Mouse (Mus musculus) embryo, embryonic 10.5 days (tissue): ENCODE results near the gene Cox4i2.
A peak's percentile ranks its signal among the peaks of the same experiment; 100 is the strongest.

Experiments used
- DNase-seq: peaks from one replicate; pipeline ENCODE4 v3.0.0-alpha.2; 2015; ENCODE audit warnings: low spot score

The Cox4i2 gene

DNA sequence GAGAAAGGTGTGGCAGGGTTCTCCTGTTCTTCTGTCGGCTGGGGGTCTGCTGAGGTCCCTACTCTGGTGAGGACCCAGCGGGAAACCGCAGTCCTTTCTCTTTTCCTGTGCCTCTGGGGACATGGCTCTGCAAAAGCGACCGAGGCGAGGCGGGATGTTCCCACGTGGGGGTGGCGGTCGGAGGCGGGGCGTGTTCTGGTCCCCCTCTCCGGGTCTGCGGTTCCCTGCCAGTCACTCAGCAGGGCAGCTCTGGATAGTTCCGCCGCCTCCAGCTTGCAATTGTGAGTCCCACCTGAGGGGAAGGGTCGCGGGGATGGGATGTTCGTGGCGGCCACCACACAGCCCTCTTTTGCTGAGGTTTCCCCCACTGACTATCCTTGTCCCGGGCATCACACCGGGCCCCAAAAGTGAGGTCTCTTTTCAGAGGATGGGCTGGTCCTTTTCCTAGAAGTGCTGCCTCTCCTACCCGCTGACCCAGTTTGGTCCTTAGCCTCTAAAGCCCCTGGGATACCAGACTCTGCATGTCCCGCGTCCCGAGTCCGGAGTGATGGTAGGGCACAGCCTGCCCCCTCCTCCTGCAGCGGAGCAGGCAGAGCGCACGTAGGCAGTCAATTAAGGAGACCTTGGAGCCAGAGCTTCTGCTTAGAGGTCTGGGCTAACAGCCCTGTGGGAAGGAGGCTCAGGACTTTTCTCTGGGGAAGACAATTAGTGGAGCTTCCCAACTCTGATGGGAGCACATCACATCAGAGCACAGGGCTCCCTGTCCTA, at the start of gene Cox4i2:
Gene Cox4i2 (plus strand): TSS at position 230 of the 768 bp plus-strand sequence.
- DNase-seq: no peak

GRCm38 (mm10) chr2:152704256-152704605, 49.7 kb upstream of the Cox4i2 start:
- no peak for DNase-seq

GRCm38 (mm10) chr2:152704811-152705370, 49.1 kb upstream of the Cox4i2 start:
- DNase-seq: no peak

DNA sequence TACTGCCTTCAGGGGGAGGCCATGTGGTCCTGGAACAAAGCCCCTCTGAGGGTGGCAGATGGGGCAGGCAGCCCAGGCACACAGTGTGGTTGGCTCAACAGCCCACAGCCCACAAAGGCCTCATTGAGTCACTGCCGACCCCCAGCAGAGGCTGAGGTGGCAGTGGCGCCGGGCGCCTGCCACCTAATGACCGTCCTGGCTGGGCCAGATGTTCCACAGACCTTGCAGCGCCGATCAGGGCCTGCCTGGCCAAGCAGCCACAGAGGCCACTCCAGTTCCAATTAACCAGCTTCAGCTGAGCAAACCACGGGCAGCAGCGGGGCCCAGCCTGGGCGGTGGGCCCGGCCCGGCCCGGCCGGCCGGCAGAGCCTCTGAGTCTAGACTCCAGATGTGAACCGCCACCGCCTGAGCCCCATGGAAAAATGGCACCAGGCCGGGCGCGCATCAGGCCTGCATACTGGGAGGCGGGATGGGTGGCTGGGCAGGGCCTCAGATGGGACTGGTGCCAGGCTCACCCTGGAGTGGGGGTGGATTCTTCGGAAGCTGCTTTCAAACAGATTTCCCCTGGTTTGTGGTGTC, 47.9 kb upstream of the Cox4i2 start:
- no peak for DNase-seq

- DNase-seq: no peak
These were observed 46.8 kb upstream of the Cox4i2 start for GRCm38 (mm10) chr2:152707186-152707585.

DNA sequence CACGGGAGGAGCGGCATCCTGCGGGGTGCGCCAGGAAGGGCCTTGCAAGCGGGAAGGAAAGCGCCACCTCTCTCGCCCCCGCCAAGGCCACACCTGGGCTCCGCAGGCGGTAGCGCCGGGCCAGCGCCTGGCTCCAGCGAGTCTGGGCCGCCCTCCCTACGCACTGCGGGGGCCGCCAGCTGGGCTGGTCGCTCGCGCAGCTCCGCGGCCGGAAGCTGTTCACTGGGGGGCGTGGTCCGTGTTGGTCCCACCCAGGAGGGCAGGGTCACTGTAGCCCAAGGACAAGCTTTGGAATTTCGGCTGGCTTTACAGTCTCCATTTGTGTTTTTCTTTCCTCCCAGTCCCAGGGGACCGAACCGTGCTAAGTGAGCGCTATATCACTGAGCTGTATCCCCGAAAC, 46.3 kb upstream of the Cox4i2 start:
- DNase-seq: peak; percentile 95

- DNase-seq: no peak
These were observed 44.9 kb upstream of the Cox4i2 start for GRCm38 (mm10) chr2:152709066-152709465.

DNA sequence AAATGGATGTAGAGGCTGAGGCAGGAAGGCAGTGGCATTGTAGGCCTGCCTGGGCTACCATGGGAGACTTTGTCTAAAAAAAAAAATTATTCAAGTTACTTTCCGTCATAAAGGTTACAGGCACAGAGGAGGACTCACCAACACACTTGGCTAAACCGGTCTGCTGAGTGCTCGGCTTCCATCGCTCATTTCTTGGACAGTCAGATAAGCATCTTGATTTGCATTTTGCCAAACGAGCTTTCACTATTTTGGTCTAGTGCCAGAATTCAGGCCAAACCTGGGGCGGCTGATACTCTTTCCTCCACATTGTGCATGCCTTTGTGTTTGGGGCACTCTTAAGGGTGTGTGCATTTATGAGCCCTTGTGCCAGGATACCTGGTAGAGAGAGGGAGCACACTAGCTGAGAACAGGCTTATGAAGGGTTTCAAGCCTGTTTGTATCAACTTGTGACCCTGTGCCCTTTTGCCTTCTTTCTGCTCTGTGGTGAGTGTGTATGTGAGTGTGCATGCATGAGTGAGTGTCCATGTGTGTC, 37.7 kb upstream of the Cox4i2 start:
- DNase-seq: no peak

DNA sequence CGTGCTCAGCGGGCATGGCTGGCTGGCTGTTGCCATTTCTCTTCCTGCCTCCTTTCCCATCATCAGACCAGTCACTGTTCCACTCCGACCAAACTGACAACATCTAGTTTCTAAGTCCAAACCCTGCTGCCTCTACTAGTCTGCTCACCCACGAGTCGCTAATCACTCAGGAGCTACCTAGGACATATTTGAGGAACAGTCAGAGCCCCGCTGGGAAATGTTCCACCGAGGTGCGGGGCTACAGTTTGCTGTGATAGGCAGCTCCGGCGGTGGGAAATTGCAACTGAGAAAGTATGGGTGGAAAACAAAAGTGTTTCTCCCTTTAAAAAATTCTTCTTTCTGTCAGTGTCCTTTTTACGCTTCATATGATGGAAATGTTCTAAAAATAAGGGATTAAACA, 36.3 kb upstream of the Cox4i2 start:
- no peak for DNase-seq

- peak; percentile 76 for DNase-seq
These were observed 35.9 kb upstream of the Cox4i2 start for GRCm38 (mm10) chr2:152718076-152718475.

GRCm38 (mm10) chr2:152723651-152724331, 30.2 kb upstream of the Cox4i2 start:
- peak; percentile 71 for DNase-seq

DNA sequence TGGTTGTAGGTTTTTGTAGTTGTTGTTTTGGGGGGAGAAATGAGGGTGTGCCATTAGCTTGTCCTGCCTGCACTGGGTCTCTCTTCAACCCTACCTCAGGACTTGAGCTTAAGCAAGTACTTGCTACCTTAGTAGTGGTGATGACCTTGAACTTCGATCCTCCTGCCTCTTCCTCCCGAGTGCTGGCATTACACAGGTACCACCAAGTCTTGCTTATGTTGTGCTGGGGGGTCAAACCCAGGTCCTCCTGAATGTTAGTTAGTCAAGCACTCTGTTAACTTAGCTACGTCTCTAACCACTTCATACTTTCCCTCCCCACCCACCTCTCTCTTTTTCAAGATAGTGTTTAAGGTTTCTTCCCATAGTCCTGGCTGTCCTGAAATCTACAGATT, 29.6 kb upstream of the Cox4i2 start:
- no peak for DNase-seq

- no peak for DNase-seq
These were observed 28.7 kb upstream of the Cox4i2 start for GRCm38 (mm10) chr2:152725178-152725750.

GRCm38 (mm10) chr2:152726213-152726612, 27.8 kb upstream of the Cox4i2 start:
- no peak for DNase-seq

GRCm38 (mm10) chr2:152726751-152727335, 27.1 kb upstream of the Cox4i2 start:
- DNase-seq: no peak

DNA sequence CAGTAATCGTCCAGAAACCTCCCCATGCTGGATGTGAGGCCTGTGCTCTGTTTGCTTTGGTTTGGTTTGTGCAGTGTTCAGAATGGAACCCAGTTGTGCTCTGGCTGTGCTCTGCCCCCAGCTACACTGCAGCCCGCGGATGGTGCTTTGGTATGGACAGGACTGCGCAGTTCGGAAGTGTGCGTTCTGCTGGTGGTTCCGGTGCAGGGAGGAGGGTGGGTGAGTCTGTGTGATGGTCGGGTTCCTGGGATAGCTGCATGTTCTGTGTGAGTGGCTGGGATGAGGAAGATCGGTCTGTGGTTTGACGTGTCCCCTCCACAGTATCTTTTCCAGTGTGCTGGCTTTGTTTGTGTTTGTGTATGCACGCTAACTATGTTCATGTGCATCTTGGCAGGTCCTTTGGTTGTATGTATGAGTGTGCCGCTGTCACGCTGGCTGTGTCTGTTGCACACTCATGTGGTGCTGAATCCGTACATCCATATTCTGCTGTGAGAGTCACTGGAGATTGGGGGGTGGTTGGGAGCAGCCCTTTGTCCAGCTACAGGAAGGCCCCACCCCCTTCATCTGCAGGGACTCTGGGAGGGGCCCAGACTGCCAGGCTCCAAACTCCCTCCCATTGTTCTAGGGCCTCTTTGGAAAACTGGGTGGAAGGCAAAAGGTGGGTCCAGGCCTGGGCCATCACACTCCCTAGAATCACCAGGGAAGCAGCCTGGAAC, 26.0 kb upstream of the Cox4i2 start:
- DNase-seq: no peak

DNA sequence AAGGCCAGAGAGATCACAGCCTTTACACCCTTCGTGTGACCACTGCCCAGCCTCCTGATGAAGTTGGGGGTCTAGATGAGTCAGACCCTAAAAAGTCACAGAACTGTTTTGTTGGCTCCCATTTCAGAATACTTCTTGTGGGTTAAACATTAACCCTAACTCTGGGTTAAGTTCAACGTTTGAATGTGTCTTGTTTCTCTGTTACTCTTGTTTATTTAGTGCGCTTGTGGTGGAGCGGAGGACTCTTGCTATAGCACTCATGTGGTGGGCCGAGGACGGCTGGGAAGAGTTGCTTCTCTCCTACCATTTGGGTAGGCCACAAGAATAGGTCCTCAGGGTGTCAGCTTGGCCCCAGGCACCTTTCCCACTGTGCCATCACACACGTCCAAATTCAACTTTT, 25.4 kb upstream of the Cox4i2 start:
- no peak for DNase-seq

DNA sequence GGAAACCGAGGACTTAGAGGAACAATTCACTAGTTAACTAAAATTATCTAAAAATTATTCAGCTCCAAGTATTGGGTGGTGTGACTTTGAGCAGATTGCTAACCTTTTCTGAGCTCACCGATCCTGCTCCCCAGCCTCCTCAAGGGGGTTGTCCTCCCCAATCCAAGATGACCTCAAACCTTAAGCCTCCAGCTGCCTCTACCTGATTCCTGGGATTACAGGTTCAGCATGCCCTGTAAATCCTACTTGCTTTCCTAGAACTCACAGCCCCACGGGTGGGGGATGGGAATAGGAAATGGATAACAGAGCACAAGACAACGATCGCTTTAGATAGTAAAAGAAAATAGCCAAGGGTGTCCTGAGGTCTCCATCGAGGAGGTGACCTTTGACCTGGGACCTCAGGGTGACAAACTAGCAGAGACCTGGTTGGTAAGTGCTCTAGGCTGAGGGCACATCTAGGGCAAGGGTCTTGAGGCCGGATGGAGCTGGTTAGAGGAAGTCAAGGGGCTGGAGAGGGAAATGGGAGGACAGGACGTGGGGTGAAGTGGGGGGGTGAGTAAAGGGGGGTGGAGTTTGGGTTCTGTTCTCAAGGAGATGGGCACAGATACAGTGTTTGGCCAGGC, 24.8 kb upstream of the Cox4i2 start:
- no peak for DNase-seq

GRCm38 (mm10) chr2:152729636-152730020, 24.3 kb upstream of the Cox4i2 start:
- peak; percentile 85 for DNase-seq

- DNase-seq: no peak
These were observed 20.8 kb upstream of the Cox4i2 start for GRCm38 (mm10) chr2:152733201-152733600.

DNA sequence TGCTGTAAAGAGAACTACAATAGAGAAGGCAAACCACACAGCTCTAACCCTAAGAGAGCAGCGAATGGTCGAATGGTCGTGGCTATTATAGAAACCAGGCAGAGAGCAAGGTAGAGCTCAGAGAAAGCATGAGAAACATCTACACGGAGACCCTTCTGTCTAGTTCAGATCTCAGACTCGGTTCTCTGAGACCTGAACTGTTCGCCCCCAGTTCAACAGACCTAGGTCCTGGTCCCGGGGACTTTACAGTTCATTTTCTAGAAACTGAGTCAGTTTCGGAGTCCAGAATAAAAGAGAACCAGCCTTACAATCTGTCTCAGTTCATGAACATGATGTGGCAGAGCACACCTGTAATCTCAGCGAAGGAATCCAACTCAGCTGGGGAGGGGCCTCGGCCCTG, 19.5 kb upstream of the Cox4i2 start:
- DNase-seq: no peak
